Mouse (Mus musculus): ENCODE measurements around the gene Olfr1509. TPM values are rescaled to one million over a fixed set of nuclear protein-coding genes. Genes with fewer than 3 reads are reported as not detected.

The Olfr1509 gene
- polyA plus RNA-seq (2012; rRNA removed), result not detected in 2 replicates

GRCm38 (mm10) chr14:52442690-52443089 is at the start of gene Olfr1509:
Gene Olfr1509 (plus strand): TSS chr14:52442990.

GRCm38 (mm10) chr14:52397279-52397678 is 45.5 kb upstream of the Olfr1509 start, which contains the start of gene Olfr1511:
Gene Olfr1511 (minus strand): TSS chr14:52397379.

GRCm38 (mm10) chr14:52414273-52414672 is 28.5 kb upstream of the Olfr1509 start, which contains the start of gene Olfr1510:
Gene Olfr1510 (minus strand): TSS chr14:52414373.

GRCm38 (mm10) chr14:52467395-52467794 is 24.6 kb downstream of the Olfr1509 start, which contains the start of gene Olfr1508:
Gene Olfr1508 (minus strand): TSS chr14:52467495.

GRCm38 (mm10) chr14:52495516-52495915 is 52.7 kb downstream of the Olfr1509 start, which contains the start of gene Olfr1507:
Gene Olfr1507 (minus strand): TSS chr14:52495749.

Other genes with a start within 250 kb of the Olfr1509 start
- gene Supt16, start 245.6 kb upstream of the Olfr1509 start, polyA plus RNA-seq (2012; rRNA removed), result 29.1 and 29.4 TPM in 2 replicates
- 53.7 and 56.0 TPM in 2 replicates for gene Chd8, start 185.2 kb upstream of the Olfr1509 start, polyA plus RNA-seq (2012; rRNA removed)
- 42.1 and 45.0 TPM in 2 replicates for gene Tox4, start 163.8 kb upstream of the Olfr1509 start, polyA plus RNA-seq (2012; rRNA removed)
- 50.3 and 51.5 TPM in 2 replicates for gene Rab2b, start 163.4 kb upstream of the Olfr1509 start, polyA plus RNA-seq (2012; rRNA removed)
- gene Mettl3, start 137.9 kb upstream of the Olfr1509 start, polyA plus RNA-seq (2012; rRNA removed), result 41.3 and 41.4 TPM in 2 replicates
- 39.7 and 42.2 TPM in 2 replicates for gene Sall2, start 114.2 kb upstream of the Olfr1509 start, polyA plus RNA-seq (2012; rRNA removed)
- not detected in 2 replicates for gene Olfr1513, start 86.6 kb upstream of the Olfr1509 start, polyA plus RNA-seq (2012; rRNA removed)
- gene Olfr1512, start 63.8 kb upstream of the Olfr1509 start, polyA plus RNA-seq (2012; rRNA removed), result not detected in 2 replicates
- gene Olfr1511, start 45.6 kb upstream of the Olfr1509 start, polyA plus RNA-seq (2012; rRNA removed), result not detected in 2 replicates
- gene Olfr1510, start 28.6 kb upstream of the Olfr1509 start, polyA plus RNA-seq (2012; rRNA removed), result not detected in 2 replicates
- gene Olfr1508, start 24.5 kb downstream of the Olfr1509 start, polyA plus RNA-seq (2012; rRNA removed), result not detected in 2 replicates
- 0.04 TPM in 1 of 2 replicates, not detected in the other for gene Olfr1507, start 52.8 kb downstream of the Olfr1509 start, polyA plus RNA-seq (2012; rRNA removed)

Measured in central nervous system, embryonic 18 days (tissue).